Mouse (Mus musculus) testis, postnatal 10 days (tissue): ENCODE measurements around the gene 2310034G01Rik.
A peak's percentile ranks its signal among the peaks of the same experiment; 100 is the strongest.

Source experiments
- DNase-seq: peaks from one replicate; pipeline ENCODE4 v3.0.0; 2021; ENCODE audit warnings: low spot score

Gene 2310034G01Rik

GRCm38 (mm10) chr19:46350168-46350932 lies at the start of gene 2310034G01Rik:
Gene 2310034G01Rik (minus strand): TSS chr19:46350302.
- DNase-seq: no peak

DNA sequence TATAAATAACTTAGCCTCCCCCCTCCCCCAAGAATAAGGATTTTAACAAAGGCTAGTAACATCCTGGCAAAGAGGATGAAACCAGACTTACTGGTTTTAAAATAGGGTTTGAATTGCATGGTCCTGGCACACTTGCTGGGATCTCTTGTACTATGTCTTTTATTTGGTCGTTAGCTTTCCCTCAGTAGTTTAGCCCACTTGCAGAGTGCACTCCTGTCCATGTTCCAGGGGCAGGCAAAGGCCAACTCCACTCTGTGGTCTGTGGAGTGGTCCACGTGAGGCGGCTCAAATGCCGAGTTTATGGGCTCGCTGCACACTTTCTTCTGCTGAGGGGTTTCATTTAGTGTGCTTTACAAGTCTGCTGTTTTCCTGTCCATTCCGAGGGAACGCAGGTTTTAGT lies 49.8 kb upstream of the 2310034G01Rik start:
- DNase-seq: no peak

- no peak for DNase-seq
These were observed 49.3 kb upstream of the 2310034G01Rik start for GRCm38 (mm10) chr19:46399372-46399771.

DNA sequence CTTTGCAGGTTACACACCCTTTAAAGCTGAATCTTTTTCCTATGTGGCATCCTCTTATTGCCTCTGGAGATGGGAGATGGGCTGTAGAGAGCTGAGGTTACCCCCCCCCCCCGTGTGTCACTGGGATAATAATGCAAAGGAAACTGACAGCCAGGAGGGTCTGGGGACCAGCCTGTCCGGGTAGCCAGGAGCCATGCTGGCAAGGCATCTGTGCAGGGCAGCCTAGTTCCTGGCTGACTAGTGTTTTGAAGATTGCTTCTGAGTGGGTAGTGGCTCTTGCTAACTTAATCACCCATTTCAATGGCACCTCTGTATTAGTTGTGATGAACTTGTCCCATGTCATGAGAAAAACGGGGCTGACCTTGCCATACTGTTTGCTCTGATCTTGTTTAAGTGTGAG lies 48.3 kb upstream of the 2310034G01Rik start:
- no peak for DNase-seq

DNA sequence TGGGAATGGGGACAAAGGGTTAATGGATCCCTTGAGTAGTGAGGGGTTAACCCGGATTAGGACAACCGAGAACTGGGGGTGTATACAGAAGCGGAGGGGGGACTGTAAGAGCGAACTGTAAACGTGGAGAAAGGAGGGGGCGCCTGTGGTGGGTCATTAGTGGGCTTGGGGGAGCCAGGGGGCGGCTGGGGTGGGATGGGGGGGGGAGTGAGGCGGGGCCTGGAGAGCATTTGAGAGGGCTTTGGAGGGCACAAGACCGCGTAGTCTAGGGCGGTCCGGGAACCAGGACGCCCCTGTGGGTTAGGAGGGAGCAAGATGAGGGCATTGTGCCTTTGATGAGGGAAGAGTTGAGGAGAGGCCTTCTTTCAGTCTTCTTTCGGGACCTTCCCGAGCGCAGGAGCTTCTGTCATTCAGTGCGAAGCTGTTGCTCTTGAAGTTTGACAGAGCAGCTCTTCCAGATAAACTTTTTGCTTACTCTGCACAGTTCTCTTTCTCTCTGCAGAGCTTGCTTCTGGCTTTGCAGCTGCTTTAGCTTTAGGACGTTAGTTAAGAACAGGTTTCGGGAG lies 47.4 kb upstream of the 2310034G01Rik start:
- DNase-seq: no peak

DNA sequence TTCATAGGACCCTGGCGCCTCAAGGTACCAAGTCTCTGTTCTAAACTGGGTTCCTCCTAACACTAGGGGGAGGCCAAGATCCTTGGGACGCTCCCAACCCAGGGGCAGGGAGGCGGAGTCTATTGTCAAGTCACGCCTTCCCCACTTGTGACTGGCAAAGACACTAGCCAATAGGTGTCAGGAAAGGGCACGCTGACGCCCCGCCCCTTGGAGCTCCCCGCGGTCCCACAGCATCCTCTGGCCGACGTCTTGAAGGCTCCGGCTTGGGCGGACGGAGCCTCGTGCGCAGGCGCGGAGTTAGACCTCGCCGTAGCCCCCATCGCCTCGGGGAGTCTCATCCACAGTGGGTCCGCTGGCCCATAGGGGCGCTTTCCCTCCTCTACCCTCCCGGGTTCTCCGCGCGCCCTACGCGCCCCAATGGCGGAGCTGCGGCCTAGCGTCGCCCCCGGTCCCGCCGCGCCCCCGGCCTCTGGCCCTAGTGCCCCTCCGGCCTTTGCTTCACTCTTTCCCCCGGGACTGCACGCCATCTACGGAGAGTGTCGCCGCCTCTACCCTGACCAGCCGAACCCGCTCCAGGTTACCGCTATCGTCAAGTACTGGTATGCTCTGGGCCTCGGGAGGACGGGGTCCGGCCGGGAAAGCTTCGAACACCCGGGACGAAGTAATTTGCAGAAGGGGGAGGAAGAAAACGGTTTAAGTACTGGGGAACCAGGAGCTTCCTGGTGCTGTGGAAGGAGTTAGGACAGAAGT lies 46.8 kb upstream of the 2310034G01Rik start, which contains the start of gene Sufu:
Sufu (plus strand) TSS at position 211 of the 750 bp plus-strand sequence.
- peak; percentile 99 for DNase-seq

GRCm38 (mm10) chr19:46396109-46396508 lies 46.0 kb upstream of the 2310034G01Rik start:
- DNase-seq: no peak

GRCm38 (mm10) chr19:46395109-46396009 lies 45.3 kb upstream of the 2310034G01Rik start, which contains the start of gene Actr1a:
Gene Actr1a (minus strand): TSS chr19:46395748.
- DNase-seq: peak; percentile 97

DNA sequence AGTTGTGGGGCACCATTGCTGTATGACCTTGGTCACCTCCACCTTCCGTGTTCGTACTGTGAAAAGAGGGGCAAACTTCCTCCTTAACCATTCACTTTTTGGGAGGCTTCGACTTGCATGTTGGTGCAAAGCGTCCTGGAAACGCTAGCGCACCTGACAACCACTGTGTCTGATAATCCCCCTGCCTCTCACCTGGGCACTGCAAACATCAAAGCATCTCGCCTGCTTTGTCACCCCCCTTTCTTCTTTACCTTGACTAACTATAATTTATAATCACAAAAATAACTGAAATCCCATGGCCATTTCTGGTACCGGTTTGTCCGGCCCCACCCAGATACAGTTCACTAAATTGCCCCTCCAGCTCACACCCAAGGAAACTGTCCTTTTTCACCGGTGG lies 44.6 kb upstream of the 2310034G01Rik start:
- DNase-seq: no peak

GRCm38 (mm10) chr19:46392018-46392417 lies 41.9 kb upstream of the 2310034G01Rik start:
- no peak for DNase-seq

GRCm38 (mm10) chr19:46389872-46390271 lies 39.8 kb upstream of the 2310034G01Rik start:
- no peak for DNase-seq

GRCm38 (mm10) chr19:46382275-46382674 lies 32.2 kb upstream of the 2310034G01Rik start:
- DNase-seq: no peak

- DNase-seq: no peak
These were observed 25.8 kb upstream of the 2310034G01Rik start for GRCm38 (mm10) chr19:46375891-46376290.

- no peak for DNase-seq
These were observed 25.4 kb upstream of the 2310034G01Rik start for GRCm38 (mm10) chr19:46375489-46375888.

GRCm38 (mm10) chr19:46374477-46375088 lies 24.5 kb upstream of the 2310034G01Rik start:
- DNase-seq: no peak

- peak; percentile 75 for DNase-seq
These were observed 19.1 kb upstream of the 2310034G01Rik start for GRCm38 (mm10) chr19:46369204-46369603.

GRCm38 (mm10) chr19:46367798-46368590 lies 17.9 kb upstream of the 2310034G01Rik start:
- no peak for DNase-seq

GRCm38 (mm10) chr19:46363294-46364009 lies 13.3 kb upstream of the 2310034G01Rik start:
- no peak for DNase-seq

DNA sequence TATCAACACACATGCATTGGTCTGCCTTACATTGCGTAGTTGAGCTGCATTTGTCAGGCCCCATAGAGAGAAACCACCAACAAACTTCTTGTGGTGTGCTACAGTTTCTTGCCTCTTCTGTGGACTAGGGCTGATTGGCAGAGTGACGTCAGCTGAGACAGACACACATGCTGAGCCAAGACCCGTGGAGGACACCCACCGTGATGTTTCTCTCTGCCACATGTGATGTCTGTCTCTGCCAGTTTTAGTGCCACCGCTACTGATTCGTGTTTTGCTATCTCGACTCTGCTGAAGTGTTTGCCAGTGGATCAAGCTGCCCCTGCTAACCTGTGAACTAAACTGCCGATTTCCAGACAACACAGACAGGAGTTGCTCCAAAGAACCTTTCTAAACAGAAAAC lies 12.0 kb upstream of the 2310034G01Rik start:
- no peak for DNase-seq

DNA sequence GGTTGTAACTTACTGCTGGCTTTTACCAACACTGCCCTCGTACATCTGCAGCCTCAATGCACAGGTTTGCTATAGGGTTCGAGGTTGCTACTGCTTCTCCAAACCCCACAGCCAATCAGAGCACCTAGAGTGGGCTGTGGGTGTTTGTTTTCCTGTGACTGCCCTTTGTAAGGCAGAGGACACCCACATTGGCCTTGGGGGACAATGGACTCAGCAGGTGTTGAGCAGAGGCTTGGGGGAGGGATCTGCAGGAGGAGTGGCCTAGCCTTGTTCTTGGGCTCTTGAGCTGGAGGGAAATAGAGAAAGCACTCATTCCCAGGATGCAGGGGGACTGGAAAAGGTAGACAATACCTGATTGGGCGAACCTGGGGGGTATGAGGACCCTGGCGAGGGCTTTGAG lies 8.3 kb upstream of the 2310034G01Rik start:
- no peak for DNase-seq
